Mouse (Mus musculus) 3134 (cell line): ENCODE data around the gene Nktr.

ENCODE experiments used
- DNase-seq: peaks from one replicate; pipeline ENCODE4 v3.0.0-alpha.2; 2011; ENCODE audit warnings: low spot score; ENCODE audit not compliant: insufficient read length; ENCODE audit errors: extremely low read depth

The Nktr gene

GRCm38 (mm10) chr9:121718792-121719318 lies at the start of gene Nktr:
Gene Nktr, plus strand, starts transcription at chr9:121719169.
- peak; percentile 99 for DNase-seq

DNA sequence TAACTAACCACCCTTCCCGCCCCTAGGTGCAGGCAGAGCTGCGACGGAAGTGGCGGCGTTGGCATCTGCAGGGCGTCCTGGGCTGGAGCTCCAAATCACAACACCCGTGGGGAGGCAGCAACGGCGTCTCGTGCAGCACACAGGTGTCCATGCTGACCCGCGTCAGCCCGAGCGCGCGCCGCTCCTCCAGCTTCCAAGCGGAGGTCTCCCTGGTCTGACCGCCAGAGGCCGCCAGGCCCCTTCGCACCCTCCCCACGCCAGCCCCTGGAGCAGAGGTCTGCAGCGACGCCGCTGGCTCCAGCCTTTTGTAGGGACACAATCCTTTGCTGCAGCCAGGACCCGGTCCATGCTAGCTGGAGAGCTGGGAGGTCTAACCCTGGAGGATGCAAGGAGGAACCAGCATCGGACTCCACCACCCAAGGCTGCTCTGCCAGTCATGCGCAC lies 49.6 kb upstream of the Nktr start:
- no peak for DNase-seq

DNA sequence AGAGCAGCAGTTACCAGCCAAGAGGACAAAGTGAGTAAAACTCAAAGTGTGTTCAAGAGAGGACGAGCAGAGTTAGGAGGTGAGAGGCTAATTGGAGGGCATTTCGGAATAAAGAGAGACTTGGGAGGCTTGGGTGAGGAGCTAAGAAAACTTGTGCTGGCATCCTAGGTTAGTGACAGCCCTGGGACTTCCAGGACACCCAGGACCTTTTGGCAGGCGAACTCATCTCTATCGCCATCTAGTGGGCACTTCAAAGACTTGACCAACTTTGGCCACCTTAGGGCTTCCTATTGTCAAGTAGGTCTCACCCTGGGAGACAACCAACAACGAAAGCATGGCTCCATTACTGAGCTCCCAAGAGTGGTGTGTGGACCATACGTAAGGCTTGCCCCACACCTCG lies 47.7 kb upstream of the Nktr start:
- peak; percentile 48 for DNase-seq

- DNase-seq, result peak; percentile 80
Observed at GRCm38 (mm10) chr9:121672311-121672710, 46.7 kb upstream of the Nktr start.

- DNase-seq, result peak; percentile 61
Observed at GRCm38 (mm10) chr9:121673716-121674115, 45.3 kb upstream of the Nktr start.

DNA sequence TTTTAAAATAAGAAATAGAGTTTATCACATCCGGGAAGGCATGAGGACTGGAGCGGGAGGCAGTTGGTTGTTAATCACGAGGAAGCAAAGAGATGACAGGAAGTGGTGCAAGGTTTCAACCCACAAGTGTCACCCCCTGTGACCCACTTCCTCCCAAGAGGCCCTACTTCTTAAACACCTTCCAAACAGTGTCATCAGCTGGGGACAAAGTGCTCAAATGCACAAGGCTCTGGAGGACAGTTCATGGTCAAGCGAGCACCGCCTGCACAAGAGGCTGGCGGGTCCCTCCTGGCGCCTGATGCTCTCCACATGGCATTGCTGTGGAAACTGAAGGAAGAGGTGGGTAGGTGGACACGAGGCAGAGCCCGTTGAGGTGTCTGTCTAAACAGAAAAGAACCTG lies 44.0 kb upstream of the Nktr start:
- no peak for DNase-seq

GRCm38 (mm10) chr9:121675556-121675955 lies 43.4 kb upstream of the Nktr start:
- DNase-seq, result no peak

DNA sequence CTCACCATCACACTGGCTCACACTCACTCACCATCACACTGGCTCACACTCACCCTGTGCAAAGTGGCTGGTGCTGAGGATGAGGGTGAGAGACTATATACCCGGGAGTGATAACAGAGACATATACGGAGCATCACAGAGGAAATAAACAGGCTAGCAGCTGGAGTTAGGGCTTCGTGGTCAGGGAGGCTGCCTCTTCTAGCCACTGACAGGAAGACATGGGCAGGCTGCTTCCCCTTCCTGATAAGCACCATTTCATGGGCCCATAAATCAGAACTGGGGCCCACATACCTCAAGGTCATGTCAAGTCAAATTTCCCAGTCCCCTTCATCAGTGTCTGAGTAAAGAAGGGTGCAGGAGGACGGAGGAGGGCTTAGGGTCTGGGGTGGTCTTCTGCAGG lies 41.9 kb upstream of the Nktr start:
- DNase-seq, result no peak

- no peak for DNase-seq
Observed at GRCm38 (mm10) chr9:121677476-121677875, 41.5 kb upstream of the Nktr start.

- DNase-seq, result peak; percentile 47
Observed at GRCm38 (mm10) chr9:121679549-121679948, 39.4 kb upstream of the Nktr start.

GRCm38 (mm10) chr9:121681191-121681590 lies 37.8 kb upstream of the Nktr start:
- DNase-seq, result no peak

DNA sequence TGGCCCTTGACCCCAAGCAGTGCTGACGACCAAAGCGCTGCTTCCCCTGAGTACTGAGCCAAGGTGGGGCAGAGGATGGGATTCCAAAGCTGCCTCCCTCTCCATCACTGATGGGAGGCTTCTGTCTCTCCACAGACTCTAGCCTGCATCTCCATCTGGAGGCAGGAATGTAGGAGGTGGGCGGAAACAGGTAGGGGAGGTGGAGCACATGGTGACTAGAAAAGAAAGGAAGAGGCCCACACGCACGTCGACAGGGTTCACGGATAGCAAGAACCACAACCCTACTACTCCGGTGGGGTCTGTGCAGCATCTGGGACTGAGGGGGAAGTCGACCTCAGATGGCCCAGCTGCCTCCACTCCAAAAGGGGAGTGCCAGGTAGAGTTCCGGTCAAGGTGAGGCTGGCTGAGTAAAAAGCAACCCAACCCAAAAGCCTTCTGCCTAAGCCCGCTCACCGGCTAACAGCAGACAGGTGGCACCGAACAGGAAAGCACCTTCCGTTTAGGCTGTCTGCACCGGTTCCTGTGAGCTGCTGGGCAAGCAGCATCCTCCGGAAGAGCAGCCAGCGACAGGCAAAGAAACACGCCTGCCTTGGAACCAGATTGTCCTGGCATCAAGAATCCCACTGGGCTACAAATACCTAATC lies 36.8 kb upstream of the Nktr start:
- DNase-seq, result no peak

DNA sequence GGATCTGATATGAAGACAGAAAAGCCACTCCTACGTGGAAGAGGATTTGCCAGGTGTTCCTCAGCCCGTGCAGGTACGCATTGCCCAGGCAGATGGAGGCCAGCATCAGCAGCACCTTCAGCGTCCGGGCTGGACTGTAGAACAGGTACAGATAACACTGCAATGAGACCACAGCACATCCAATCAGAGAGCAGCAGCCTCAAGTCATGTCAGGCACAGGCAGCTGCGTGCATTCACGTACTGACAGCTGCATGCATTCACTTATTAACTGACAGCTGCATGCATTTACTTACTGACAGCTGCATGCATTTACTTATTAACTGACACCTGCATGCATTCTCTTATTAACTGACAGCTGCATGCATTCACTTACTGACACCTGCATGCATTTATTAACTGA lies 34.3 kb upstream of the Nktr start:
- DNase-seq, result no peak

- no peak for DNase-seq
Observed at GRCm38 (mm10) chr9:121690200-121690651, 28.7 kb upstream of the Nktr start.

- DNase-seq, result no peak
Observed at GRCm38 (mm10) chr9:121690734-121691133, 28.2 kb upstream of the Nktr start.

- no peak for DNase-seq
Observed at GRCm38 (mm10) chr9:121694736-121695135, 24.2 kb upstream of the Nktr start.

- no peak for DNase-seq
Observed at GRCm38 (mm10) chr9:121696626-121697025, 22.3 kb upstream of the Nktr start.

GRCm38 (mm10) chr9:121697150-121698049 lies 21.6 kb upstream of the Nktr start:
- DNase-seq, result peak; percentile 37

DNA sequence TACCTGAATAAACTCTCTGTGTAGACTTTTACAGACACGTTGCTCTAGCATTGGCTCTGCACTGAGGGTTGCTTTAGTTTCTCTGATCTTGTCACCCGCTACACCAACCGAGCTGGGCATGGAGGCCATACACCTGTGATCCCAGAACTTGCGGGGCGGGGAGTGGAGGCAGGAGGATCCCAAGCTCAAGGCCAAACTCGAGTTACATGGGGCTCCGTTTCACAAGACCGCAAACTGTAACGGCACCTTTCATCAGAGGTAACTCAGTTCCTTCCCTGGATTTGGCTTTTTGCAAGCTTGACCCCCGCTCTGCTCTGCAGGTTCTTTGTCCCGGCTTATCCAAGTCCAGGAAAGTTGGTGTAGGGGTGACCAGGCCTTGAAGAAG lies 14.7 kb upstream of the Nktr start:
- no peak for DNase-seq

DNA sequence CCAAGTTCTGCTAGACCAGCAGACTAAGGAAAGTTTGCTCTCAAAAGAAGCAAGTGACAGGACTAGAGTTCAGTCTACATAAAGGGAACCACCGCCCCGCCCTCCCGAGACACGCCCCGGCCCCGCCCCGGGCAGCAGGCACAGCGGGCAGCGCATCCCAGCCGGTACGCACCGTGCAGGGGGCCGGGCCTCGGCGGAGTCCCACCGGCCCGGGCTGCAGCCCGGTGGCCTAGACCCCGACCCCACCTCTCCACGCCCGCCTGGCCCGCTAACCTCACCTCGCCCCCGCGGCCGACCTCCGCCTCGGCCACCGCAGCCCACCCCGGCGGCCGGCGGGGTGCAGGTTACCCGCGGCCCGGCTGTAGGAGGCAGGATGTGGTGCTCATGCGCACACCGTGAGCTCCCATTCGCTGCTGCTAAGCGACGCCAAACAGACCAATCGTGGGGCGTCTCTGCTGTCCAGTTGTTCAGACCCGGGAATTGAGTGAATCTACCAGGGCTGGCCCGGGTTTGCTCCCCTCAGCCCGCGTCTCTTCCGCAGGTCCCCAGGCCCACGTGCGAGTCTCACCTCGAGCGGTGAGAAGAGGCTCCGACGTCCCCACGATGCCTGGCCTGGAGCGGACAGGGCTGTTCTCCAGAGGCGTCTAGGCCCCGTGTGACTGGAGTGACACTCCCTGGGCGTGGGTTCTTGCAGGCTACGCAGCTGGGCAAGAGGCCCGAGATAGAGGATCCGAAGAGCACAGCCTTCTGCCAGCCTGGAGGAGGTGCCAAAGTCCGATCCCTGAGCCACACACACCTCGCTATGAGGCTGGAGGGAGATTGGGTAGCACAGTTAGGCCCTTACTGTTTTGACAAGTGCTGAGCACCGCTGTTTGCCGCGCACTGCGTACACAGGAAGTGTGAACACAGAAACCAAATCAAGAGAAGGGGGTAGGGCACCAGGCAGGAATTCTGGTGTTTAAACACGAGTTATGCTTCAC lies 14.0 kb upstream of the Nktr start, which contains the start of gene Sec22c:
TSS of gene Sec22c (minus strand) at position 845 of the 980 bp plus-strand sequence.
- peak; percentile 95 for DNase-seq
